Mouse (Mus musculus) spleen, postnatal 36 days (tissue): ENCODE measurements around the gene Anxa7.
A peak's percentile ranks its signal among the peaks of the same experiment; 100 is the strongest.

ENCODE experiments used
- DNase-seq, 2 experiments: peaks; one replicate each; pipeline ENCODE4 v3.0.0; 2022; ENCODE audit warnings: low spot score in 2 of 2, mixed read lengths in 1 of 2

The Anxa7 gene

DNA sequence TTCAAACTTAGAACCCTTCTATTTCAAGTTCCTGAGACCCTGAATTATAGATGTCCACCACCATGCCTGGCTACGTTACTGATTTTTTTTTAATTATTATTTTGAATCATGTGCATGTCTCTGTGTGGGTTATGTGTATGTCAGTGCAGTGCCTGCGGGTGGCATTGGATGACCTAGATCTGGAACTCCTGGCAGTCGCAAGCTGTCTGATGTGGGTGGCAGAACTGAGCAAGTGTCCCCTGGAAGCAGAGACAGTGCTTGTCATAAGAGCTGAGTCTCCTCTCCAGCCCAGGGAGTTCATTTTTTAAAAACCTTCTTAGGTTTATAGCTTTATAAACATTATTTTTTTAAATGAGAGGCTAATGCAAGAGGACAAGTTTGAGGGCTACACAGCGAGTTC, 47.5 kb downstream of the Anxa7 start:
- no peak for DNase-seq

- no peak for DNase-seq
Observed at GRCm38 (mm10) chr14:20431726-20432125, 48.2 kb downstream of the Anxa7 start.

GRCm38 (mm10) chr14:20429833-20430232, 50.1 kb downstream of the Anxa7 start:
- DNase-seq, result no peak

DNA sequence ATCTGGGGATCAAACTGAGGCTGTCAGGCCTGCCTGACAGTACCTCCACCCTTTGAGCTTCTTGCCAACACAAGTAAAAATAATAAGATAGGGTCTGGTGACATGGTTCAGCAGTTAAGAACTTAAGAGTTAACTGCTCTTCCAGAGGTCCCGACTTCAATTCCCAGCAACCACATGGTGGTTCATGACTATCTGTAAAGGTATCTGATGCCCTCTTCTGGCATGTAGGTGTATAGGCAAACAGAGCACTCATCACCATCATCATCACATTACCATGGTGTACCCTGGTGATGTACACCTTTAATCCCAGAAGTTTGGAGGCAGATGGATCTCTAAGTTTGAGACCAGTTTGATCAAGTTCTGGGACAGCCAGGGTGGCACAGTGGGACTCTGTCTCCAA, 51.3 kb downstream of the Anxa7 start:
- DNase-seq, result no peak

DNA sequence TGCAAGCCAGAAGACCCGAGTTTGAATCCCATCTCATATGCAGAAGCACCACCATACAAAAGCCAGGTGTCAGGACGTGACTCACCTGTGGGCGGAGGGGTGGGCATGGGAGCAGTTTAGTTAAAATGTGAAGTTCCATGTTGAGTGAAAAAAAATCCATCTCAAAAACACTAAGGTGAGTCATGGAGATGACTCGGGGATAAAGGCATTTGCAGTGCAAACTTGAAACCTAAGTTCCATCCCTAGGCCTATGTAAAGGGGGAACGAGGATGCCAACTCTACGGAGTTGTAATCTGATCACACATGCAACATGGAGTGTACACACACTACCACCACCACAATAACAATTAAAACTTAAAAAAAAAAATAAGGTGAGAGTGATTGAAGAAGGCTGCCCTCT, 56.9 kb downstream of the Anxa7 start:
- DNase-seq, result no peak

GRCm38 (mm10) chr14:20422257-20422656, 57.7 kb downstream of the Anxa7 start:
- DNase-seq, result peak; percentile 15 to 27
